Mouse (Mus musculus) left cerebral cortex, adult 2 months (tissue): ENCODE data around the gene Tet3. TPM values are rescaled to one million over a fixed set of nuclear protein-coding genes. Genes with fewer than 3 reads are reported as not detected.

ENCODE experiments used
- DNase-seq, 2 experiments: peaks; one replicate each; pipeline ENCODE4 v3.0.0; 2021 to 2022; ENCODE audit warnings: low spot score in 2 of 2, mixed read lengths in 1 of 2; ENCODE audit errors: extremely low spot score in 1 of 2
- H3K27ac ChIP-seq: fragments of 200-600 bp; 2 replicates; pipeline ENCODE4 v1.8.1; 2022
- H3K4me3 ChIP-seq: fragments of 200-600 bp; 2 replicates; pipeline ENCODE4 v1.8.1; 2022
- CTCF ChIP-seq: fragments of 200-600 bp; IDR thresholded peaks from 2 replicates; pipeline ENCODE4 v1.8.1; 2022; ENCODE audit warnings: antibody characterized with exemption, mild to moderate bottlenecking, moderate library complexity
- intact Hi-C: fragments of 180-260 bp; cut with DNase I; formaldehyde crosslinking; loops from one replicate; pipeline ENCODE4 v1.15.1; 2025
- long read RNA-seq, 2 experiments: library from polyadenylated mRNA; stranded (forward); transcript quantifications; one replicate each; pipeline ENCODE4 v2.0.0; 2021; ENCODE audit warnings: borderline mapping rate in 2 of 2
- total RNA-seq, 2 experiments: library from RNA; stranded (reverse); gene quantifications; 2 replicates each; pipeline ENCODE4 v1.2.3; 2021

The Tet3 gene
- 10 to 100 TPM; 74.6 to 90.0 TPM for total RNA-seq
- long read RNA-seq, experiment 1, full-length matches to known transcripts = 1 of 4 reads
- long read RNA-seq, experiment 1, partial matches to known transcripts = 3 of 4 reads
- long read RNA-seq, experiment 1, other reads (novel, unspliced or antisense) = 0 of 4 reads
- long read RNA-seq, experiment 2, full-length matches to known transcripts = 3 of 21 reads
- long read RNA-seq, experiment 2, partial matches to known transcripts = 18 of 21 reads
- long read RNA-seq, experiment 2, other reads (novel, unspliced or antisense) = 0 of 21 reads

- Histone ChIP-seq H3K27ac (no peak within 1 kb of the TSS), H3K4me3 (no peak within 1 kb of the TSS)
- DNase-seq = no peak
- intact Hi-C loops = loop anchor here (5.0 kb wide), 1 partner anchor 38 kb away; no protein-coding TSS in a partner anchor
- TF ChIP-seq CTCF = no peak
Observed at GRCm38 (mm10) chr6:83459034-83459644, at the start of gene Tet3. Gene Tet3, minus strand, starts transcription at chr6:83459084.

- intact Hi-C loops = loop anchor here (2.0 kb wide), 1 partner anchor 34 kb away; no protein-coding TSS in a partner anchor
- Histone ChIP-seq H3K27ac (peak overlapping the region; percentile 100), H3K4me3 (peak overlapping the region; percentile 63)
- DNase-seq = no peak
- TF ChIP-seq CTCF = no peak
Observed at GRCm38 (mm10) chr6:83507168-83507546, 48.3 kb upstream of the Tet3 start.

GRCm38 (mm10) chr6:83506258-83507167 lies 47.6 kb upstream of the Tet3 start, which contains the start of gene Dguok:
Gene Dguok, minus strand, starts transcription at chr6:83506969.
- peak within 1 kb of the TSS; percentile 63 for H3K4me3 ChIP-seq
- no peak; the same call in 1 of the 2 replicates for TF ChIP-seq CTCF
- H3K27ac ChIP-seq = peak within 1 kb of the TSS; percentile 100
- DNase-seq = peak; percentile 97 to 98
- intact Hi-C loops = loop anchor here (1.0 to 2.0 kb wide), 2 partner anchors 34 to 66 kb away; no protein-coding TSS in a partner anchor

- peak overlapping the region; percentile 63; the same call in 1 of the 2 replicates for H3K4me3 ChIP-seq
Observed at GRCm38 (mm10) chr6:83505554-83505953, 46.7 kb upstream of the Tet3 start.

GRCm38 (mm10) chr6:83503361-83503760 lies 44.5 kb upstream of the Tet3 start:
- peak overlapping the region; percentile 67 for H3K27ac ChIP-seq
- DNase-seq = no peak
- no peak overlapping the region for H3K4me3 ChIP-seq
- intact Hi-C loops = no loop called here
- no peak for TF ChIP-seq CTCF

More at GRCm38 (mm10) chr6:83505554-83505953, 46.7 kb upstream of the Tet3 start:
- intact Hi-C loops = no loop called here
- TF ChIP-seq CTCF = no peak
- peak overlapping the region; percentile 100 for H3K27ac ChIP-seq
- no peak for DNase-seq

GRCm38 (mm10) chr6:83502656-83503055 lies 43.8 kb upstream of the Tet3 start:
- DNase-seq = peak in 1 of 2 experiments; percentile 55
- no peak for TF ChIP-seq CTCF
- no peak overlapping the region for H3K4me3 ChIP-seq
- H3K27ac ChIP-seq = peak overlapping the region; percentile 67
- intact Hi-C loops = no loop called here

- H3K4me3 ChIP-seq = no peak overlapping the region
- intact Hi-C loops = no loop called here
- DNase-seq = no peak
- peak overlapping the region; percentile 67 for H3K27ac ChIP-seq
- TF ChIP-seq CTCF = no peak
Observed at GRCm38 (mm10) chr6:83501524-83502310, 42.8 kb upstream of the Tet3 start.

GRCm38 (mm10) chr6:83500462-83500861 lies 41.6 kb upstream of the Tet3 start:
- Histone ChIP-seq H3K4me3 (no peak overlapping the region), H3K27ac (no peak overlapping the region)
- peak; percentile 52 for TF ChIP-seq CTCF
- intact Hi-C loops = no loop called here
- DNase-seq = no peak

GRCm38 (mm10) chr6:83499078-83499477 lies 40.2 kb upstream of the Tet3 start:
- DNase-seq = peak in 1 of 2 experiments; percentile 29
- intact Hi-C loops = loop anchor here (1.0 to 5.0 kb wide), 2 partner anchors 42 to 59 kb away; partner anchors contain the start of gene Tet3
- no peak for TF ChIP-seq CTCF
- Histone ChIP-seq H3K4me3 (no peak overlapping the region), H3K27ac (peak overlapping the region; percentile 42; the same call in 1 of the 2 replicates)

GRCm38 (mm10) chr6:83496753-83497710 lies 38.1 kb upstream of the Tet3 start:
- Histone ChIP-seq H3K4me3 (no peak overlapping the region), H3K27ac (peak overlapping the region; percentile 38)
- DNase-seq = no peak
- intact Hi-C loops = loop anchor here (5.0 kb wide), 1 partner anchor 40 kb away; the partner anchor contains the start of gene Tet3
- TF ChIP-seq CTCF = no peak
